Mouse (Mus musculus): ENCODE data around the gene Dnajb11. TPM values are rescaled to one million over a fixed set of nuclear protein-coding genes. Genes with fewer than 3 reads are reported as not detected.

The Dnajb11 gene
- polyA plus RNA-seq, 1 experiment from 2014 or later, result 96.5 TPM

GRCm38 (mm10) chr16:22845481-22845880 is 12.2 kb upstream of the Dnajb11 start:
- 88% methylated on average over 4 of the region's 4 CpGs for WGBS
- H3K9me3 ChIP-seq (ENCODE audit: control insufficient read depth, low read length), result no peaks in the 10 kb centered on the region
- no peak for ATAC-seq (ENCODE audit: low FRiP score)
- peaks cover 6% of the 10 kb centered on the region; the same call in 1 of the 2 replicates for H3K4me1 ChIP-seq (replicated peaks; ENCODE audit: control insufficient read depth, insufficient read depth, low read length)
- no peak overlapping the region for H3K9ac ChIP-seq
- no peaks in the 10 kb centered on the region for H3K27me3 ChIP-seq (ENCODE audit: control insufficient read depth, insufficient read depth, low read length)
- no peak for DNase-seq (ENCODE audit: low spot score)
- no peak overlapping the region for H3K4me3 ChIP-seq (replicated peaks; ENCODE audit: low read length)
- H3K4me2 ChIP-seq (replicated peaks), result no peak overlapping the region
- peaks cover 8% of the 10 kb centered on the region for H3K36me3 ChIP-seq (replicated peaks; ENCODE audit: control insufficient read depth, insufficient read depth)
- H3K27ac ChIP-seq, result no peak overlapping the region

GRCm38 (mm10) chr16:22847686-22848085 is 10.0 kb upstream of the Dnajb11 start:
- ATAC-seq (ENCODE audit: low FRiP score), result no peak
- Histone ChIP-seq H3K4me1 (replicated peaks; ENCODE audit: control insufficient read depth, insufficient read depth, low read length) (peaks cover 6% of the 10 kb centered on the region; the same call in 1 of the 2 replicates), H3K27me3 (ENCODE audit: control insufficient read depth, insufficient read depth, low read length) (no peaks in the 10 kb centered on the region), H3K36me3 (replicated peaks; ENCODE audit: control insufficient read depth, insufficient read depth) (no peaks in the 10 kb centered on the region), H3K4me3 (replicated peaks; ENCODE audit: low read length) (no peak overlapping the region), H3K27ac (no peak overlapping the region), H3K9me3 (ENCODE audit: control insufficient read depth, low read length) (no peaks in the 10 kb centered on the region), H3K4me2 (replicated peaks) (no peak overlapping the region), H3K9ac (no peak overlapping the region)
- 96% methylated on average over 1 of the region's 1 CpGs for WGBS
- no peak for DNase-seq (ENCODE audit: low spot score)

- no peaks in the 10 kb centered on the region for H3K27me3 ChIP-seq (ENCODE audit: control insufficient read depth, insufficient read depth, low read length)
- DNase-seq (ENCODE audit: low spot score), result no peak
- 89% methylated on average over 1 of the region's 1 CpGs for WGBS
- no peak overlapping the region for H3K4me3 ChIP-seq (replicated peaks; ENCODE audit: low read length)
- peaks cover 6% of the 10 kb centered on the region; the same call in 1 of the 2 replicates for H3K4me1 ChIP-seq (replicated peaks; ENCODE audit: control insufficient read depth, insufficient read depth, low read length)
- H3K9ac ChIP-seq, result no peak overlapping the region
- no peaks in the 10 kb centered on the region for H3K36me3 ChIP-seq (replicated peaks; ENCODE audit: control insufficient read depth, insufficient read depth)
- no peaks in the 10 kb centered on the region for H3K9me3 ChIP-seq (ENCODE audit: control insufficient read depth, low read length)
- no peak overlapping the region for H3K4me2 ChIP-seq (replicated peaks)
- no peak for ATAC-seq (ENCODE audit: low FRiP score)
- H3K27ac ChIP-seq, result no peak overlapping the region
These were observed 9.3 kb upstream of the Dnajb11 start for GRCm38 (mm10) chr16:22848331-22848730.

- no peaks in the 10 kb centered on the region for H3K27me3 ChIP-seq (ENCODE audit: control insufficient read depth, insufficient read depth, low read length)
- no peak overlapping the region for H3K27ac ChIP-seq
- no peak overlapping the region for H3K4me3 ChIP-seq (replicated peaks; ENCODE audit: low read length)
- H3K4me1 ChIP-seq (replicated peaks; ENCODE audit: control insufficient read depth, insufficient read depth, low read length), result peaks cover 6% of the 10 kb centered on the region
- H3K9me3 ChIP-seq (ENCODE audit: control insufficient read depth, low read length), result no peaks in the 10 kb centered on the region
- H3K4me2 ChIP-seq (replicated peaks), result no peak overlapping the region
- no peak for DNase-seq (ENCODE audit: low spot score)
- 95% methylated on average over 4 of the region's 4 CpGs for WGBS
- H3K9ac ChIP-seq, result no peak overlapping the region
- no peak for ATAC-seq (ENCODE audit: low FRiP score)
- H3K36me3 ChIP-seq (replicated peaks; ENCODE audit: control insufficient read depth, insufficient read depth), result no peaks in the 10 kb centered on the region
These were observed 4.9 kb upstream of the Dnajb11 start for GRCm38 (mm10) chr16:22852709-22853108.

- Histone ChIP-seq H3K4me3 (replicated peaks; ENCODE audit: low read length) (peak overlapping the region; percentile 98), H3K9ac (peak overlapping the region; percentile 56), H3K27ac (peak overlapping the region; percentile 56), H3K9me3 (ENCODE audit: control insufficient read depth, low read length) (no peaks in the 10 kb centered on the region), H3K27me3 (ENCODE audit: control insufficient read depth, insufficient read depth, low read length) (no peaks in the 10 kb centered on the region), H3K4me1 (replicated peaks; ENCODE audit: control insufficient read depth, insufficient read depth, low read length) (peaks cover 14% of the 10 kb centered on the region), H3K36me3 (replicated peaks; ENCODE audit: control insufficient read depth, insufficient read depth) (0 out of 2 replicates have a peak, but pooled peaks cover 1% of the 10 kb centered on the region), H3K4me2 (replicated peaks) (peak overlapping the region; percentile 89)
- ATAC-seq (ENCODE audit: low FRiP score), result no peak
- no peak for DNase-seq (ENCODE audit: low spot score)
- WGBS, result 19% methylated on average over 9 of the region's 9 CpGs
These were observed 872 bp upstream of the Dnajb11 start for GRCm38 (mm10) chr16:22856773-22857172.

GRCm38 (mm10) chr16:22872397-22872796 is 14.8 kb downstream of the Dnajb11 start:
- ATAC-seq (ENCODE audit: low FRiP score) (no peak), DNase-seq (ENCODE audit: low spot score) (no peak)
- no peaks in the 10 kb centered on the region for H3K9me3 ChIP-seq (ENCODE audit: control insufficient read depth, low read length)
- H3K4me1 ChIP-seq (replicated peaks; ENCODE audit: control insufficient read depth, insufficient read depth, low read length), result no peaks in the 10 kb centered on the region
- H3K36me3 ChIP-seq (replicated peaks; ENCODE audit: control insufficient read depth, insufficient read depth), result peaks cover 66% of the 10 kb centered on the region
- WGBS, result 93% methylated on average over 8 of the region's 8 CpGs
- no peaks in the 10 kb centered on the region for H3K27me3 ChIP-seq (ENCODE audit: control insufficient read depth, insufficient read depth, low read length)
- no peak overlapping the region for H3K4me2 ChIP-seq (replicated peaks)
- H3K27ac ChIP-seq, result no peak overlapping the region
- H3K4me3 ChIP-seq (replicated peaks; ENCODE audit: low read length), result no peak overlapping the region
- no peak overlapping the region for H3K9ac ChIP-seq

GRCm38 (mm10) chr16:22873369-22873768 is 15.7 kb downstream of the Dnajb11 start:
- Histone ChIP-seq H3K9ac (no peak overlapping the region), H3K27ac (no peak overlapping the region), H3K4me3 (replicated peaks; ENCODE audit: low read length) (no peak overlapping the region), H3K9me3 (ENCODE audit: control insufficient read depth, low read length) (no peaks in the 10 kb centered on the region), H3K4me1 (replicated peaks; ENCODE audit: control insufficient read depth, insufficient read depth, low read length) (no peaks in the 10 kb centered on the region), H3K27me3 (ENCODE audit: control insufficient read depth, insufficient read depth, low read length) (no peaks in the 10 kb centered on the region), H3K36me3 (replicated peaks; ENCODE audit: control insufficient read depth, insufficient read depth) (peaks cover 57% of the 10 kb centered on the region), H3K4me2 (replicated peaks) (no peak overlapping the region)
- 78% methylated on average over 4 of the region's 4 CpGs for WGBS
- ATAC-seq (ENCODE audit: low FRiP score) (no peak), DNase-seq (ENCODE audit: low spot score) (no peak)

GRCm38 (mm10) chr16:22876218-22877043 is 18.8 kb downstream of the Dnajb11 start:
- Histone ChIP-seq H3K4me2 (replicated peaks) (no peak overlapping the region), H3K4me1 (replicated peaks; ENCODE audit: control insufficient read depth, insufficient read depth, low read length) (no peaks in the 10 kb centered on the region), H3K27me3 (ENCODE audit: control insufficient read depth, insufficient read depth, low read length) (no peaks in the 10 kb centered on the region), H3K4me3 (replicated peaks; ENCODE audit: low read length) (no peak overlapping the region), H3K9me3 (ENCODE audit: control insufficient read depth, low read length) (no peaks in the 10 kb centered on the region), H3K27ac (no peak overlapping the region), H3K9ac (no peak overlapping the region), H3K36me3 (replicated peaks; ENCODE audit: control insufficient read depth, insufficient read depth) (peaks cover 27% of the 10 kb centered on the region)
- peak; percentile 83 for DNase-seq (ENCODE audit: low spot score)
- ATAC-seq (ENCODE audit: low FRiP score), result no peak
- 42% methylated on average over 9 of the region's 9 CpGs for WGBS

- H3K36me3 ChIP-seq (replicated peaks; ENCODE audit: control insufficient read depth, insufficient read depth), result peaks cover 13% of the 10 kb centered on the region
- no peak for DNase-seq (ENCODE audit: low spot score)
- H3K4me2 ChIP-seq (replicated peaks), result no peak overlapping the region
- no peak overlapping the region for H3K27ac ChIP-seq
- no peaks in the 10 kb centered on the region for H3K4me1 ChIP-seq (replicated peaks; ENCODE audit: control insufficient read depth, insufficient read depth, low read length)
- H3K4me3 ChIP-seq (replicated peaks; ENCODE audit: low read length), result no peak overlapping the region
- 67% methylated on average over 11 of the region's 11 CpGs for WGBS
- ATAC-seq (ENCODE audit: low FRiP score), result no peak
- no peaks in the 10 kb centered on the region for H3K27me3 ChIP-seq (ENCODE audit: control insufficient read depth, insufficient read depth, low read length)
- no peaks in the 10 kb centered on the region for H3K9me3 ChIP-seq (ENCODE audit: control insufficient read depth, low read length)
- H3K9ac ChIP-seq, result no peak overlapping the region
These were observed 20.2 kb downstream of the Dnajb11 start for GRCm38 (mm10) chr16:22877660-22878390.

Data from hindbrain, embryonic 14.5 days (tissue).